In the genomic region with DNA sequence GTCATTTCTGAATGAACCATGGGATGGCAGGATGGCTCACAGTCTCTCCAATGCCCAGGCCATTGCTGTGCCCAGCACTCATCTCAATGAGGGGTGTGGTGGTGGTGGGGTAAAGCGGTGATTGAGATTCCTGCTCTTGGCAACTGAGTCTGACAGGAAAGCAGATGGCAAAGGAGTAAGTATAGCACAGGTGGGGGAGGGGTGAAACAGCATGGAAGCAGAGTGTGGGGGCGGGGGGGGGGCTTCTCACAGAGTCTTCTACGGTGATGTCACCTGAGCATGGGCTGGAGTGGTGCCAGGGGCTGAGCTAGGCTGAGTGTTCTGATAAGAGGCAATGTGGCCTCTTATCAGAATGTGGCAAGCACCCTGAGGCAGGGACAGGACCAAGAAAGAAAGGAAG, we compare ENCODE assay signal across 10 mouse cellular contexts. TPM values are rescaled to one million over a fixed set of nuclear protein-coding genes. Genes with fewer than 3 reads are reported as not detected.
A peak's percentile ranks its signal among the peaks of the same experiment; 100 is the strongest.
DNase-seq lines count a peak whose midpoint lies in the region; ATAC-seq lines count a peak whose summit lies in the region.
"Had no signal": no experiment of that assay in that cellular context is flagged by ENCODE, and none has a peak within 500 bp of the region (broad histone marks: within the 10 kb centered on the region; RNA-seq: fewer than 3 reads in every experiment).

No protein-coding gene starts in this region.

- no peaks in the 10 kb centered on the region for H3K36me3 ChIP-seq in forebrain, embryonic 10.5 days (replicated peaks)
- H3K36me3 ChIP-seq in liver, embryonic 13.5 days = no peaks in the 10 kb centered on the region
- H3K36me3 ChIP-seq: embryonic facial prominence, embryonic 15.5 days had no signal

- H3K9me3 ChIP-seq in forebrain, embryonic 10.5 days = no peaks in the 10 kb centered on the region
- H3K9me3 ChIP-seq in liver, embryonic 13.5 days (replicated peaks) = no peaks in the 10 kb centered on the region
- H3K9me3 ChIP-seq: embryonic facial prominence, embryonic 15.5 days had no signal

- no peak overlapping the region for H3K4me3 ChIP-seq in forebrain, embryonic 10.5 days
- no peak overlapping the region for H3K4me3 ChIP-seq in liver, embryonic 13.5 days (replicated peaks)
- H3K4me3 ChIP-seq: embryonic facial prominence, embryonic 15.5 days had no signal

- H3K9ac ChIP-seq in liver, embryonic 13.5 days = peak overlapping the region; percentile 33; the same call in 1 of the 2 replicates
- H3K9ac ChIP-seq: embryonic facial prominence, embryonic 15.5 days had no signal

- DNase-seq in cerebellum, postnatal 14 days = peak; percentile 79 to 91
- no peak for DNase-seq in cerebellum, adult 9-10 months
- DNase-seq in lung, postnatal 10 days = peak; percentile 47
- no peak for DNase-seq in lung, adult 18-20 months
- DNase-seq in forebrain, embryonic 10.5 days (ENCODE audit: extremely low spot score, low spot score) = no peak
- DNase-seq in liver, embryonic 13.5 days = peak; percentile 28
- no peak for DNase-seq in adrenal gland, postnatal 14 days
- DNase-seq in kidney, adult 9 months = no peak

- peak; percentile 74 for ATAC-seq in liver, embryonic 13.5 days (ENCODE audit: low read depth)
- ATAC-seq: Patski had no signal

- peak overlapping the region; percentile 8; the same call in 1 of the 2 replicates for H3K27ac ChIP-seq in forebrain, embryonic 10.5 days
- H3K27ac ChIP-seq in liver, embryonic 13.5 days = no peak overlapping the region
- H3K27ac ChIP-seq: embryonic facial prominence, embryonic 15.5 days had no signal

- 71% methylated on average over 3 of the region's 3 CpGs for WGBS in forebrain, embryonic 10.5 days
- WGBS in liver, embryonic 13.5 days (ENCODE audit: insufficient replicate concordance) = 29% methylated on average over 3 of the region's 3 CpGs

- H3K27me3 ChIP-seq in forebrain, embryonic 10.5 days (ENCODE audit: poor library complexity, severe bottlenecking) = no peaks in the 10 kb centered on the region
- peaks cover 20% of the 10 kb centered on the region for H3K27me3 ChIP-seq in liver, embryonic 13.5 days
- H3K27me3 ChIP-seq: embryonic facial prominence, embryonic 15.5 days; Patski had no signal

- H3K4me1 ChIP-seq in forebrain, embryonic 10.5 days = peaks cover 37% of the 10 kb centered on the region
- peaks cover 27% of the 10 kb centered on the region for H3K4me1 ChIP-seq in liver, embryonic 13.5 days (replicated peaks)

- H3K4me2 ChIP-seq in liver, embryonic 13.5 days = peak overlapping the region; percentile 36
- H3K4me2 ChIP-seq: embryonic facial prominence, embryonic 15.5 days had no signal

RNA-seq across cellular contexts. Expression of a gene that starts 52.6 kb away (rescaled TPM):
- 0.09 and 0.10 TPM in 2 replicates for polyA plus RNA-seq in forebrain, embryonic 10.5 days (2016; fragmentation: Nextera tagmentation; extraction: Ambion mirVana)
- 0.03 and 0.06 TPM in 2 replicates for polyA plus RNA-seq in liver, embryonic 13.5 days (2015; fragmentation: Nextera tagmentation; extraction: Ambion mirVana)
- total RNA-seq in adrenal gland, postnatal 14 days (2021) = 50.0 and 51.1 TPM in 2 replicates

Comparison
In these comparisons a context has a peak if more than half of its experiments do, and no peak if none do; other contexts are left out.
1. DNase-seq: peak in cerebellum, postnatal 14 days (2 of 2), lung, postnatal 10 days (single experiment) and liver, embryonic 13.5 days (single experiment); none in cerebellum, adult 9-10 months (single experiment), lung, adult 18-20 months (0 of 2), forebrain, embryonic 10.5 days (single experiment), adrenal gland, postnatal 14 days (single experiment) and kidney, adult 9 months (single experiment).